In the genomic region with DNA sequence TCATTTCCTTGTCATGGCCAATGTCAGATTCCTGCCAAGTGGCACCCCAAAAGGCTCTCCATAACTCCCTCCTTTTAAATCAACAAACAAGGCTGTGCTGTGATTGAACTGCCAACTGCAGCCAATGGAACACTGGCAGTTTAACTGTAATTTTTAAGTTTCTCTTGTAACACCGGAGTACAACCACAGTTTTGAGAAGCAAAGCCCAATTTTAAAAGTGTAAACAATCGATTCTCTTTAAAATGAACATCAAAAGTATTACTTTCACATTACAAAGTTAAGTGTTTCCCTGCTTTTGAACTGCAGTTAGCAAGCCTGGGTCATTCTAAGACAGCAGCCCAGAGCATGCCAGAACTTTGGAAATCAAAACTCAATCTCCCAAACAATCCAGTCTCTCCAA, we compare ENCODE assay signal across 38 mouse cellular contexts. TPM values are rescaled to one million over a fixed set of nuclear protein-coding genes. Genes with fewer than 3 reads are reported as not detected.
"Had no signal": no experiment of that assay in that cellular context is flagged by ENCODE, and none has a peak within 500 bp of the region (broad histone marks: within the 10 kb centered on the region; RNA-seq: fewer than 3 reads in every experiment).

Gene 1700029F12Rik (minus strand): TSS at position 101 of the 400 bp plus-strand sequence.

- H3K4me3 ChIP-seq: embryonic facial prominence, embryonic 12.5 days; embryonic facial prominence, embryonic 13.5 days; embryonic facial prominence, embryonic 15.5 days; erythroblast, embryonic 14.5 days; forebrain, embryonic 10.5 days; forebrain, embryonic 12.5 days; forebrain, embryonic 13.5 days; forebrain, embryonic 15.5 days; gastrocnemius, adult 2 months; heart, adult 2 months had no signal

- ATAC-seq: forebrain, embryonic 13.5 days; forebrain, embryonic 14.5 days; forebrain, embryonic 15.5 days; forebrain, embryonic 16.5 days; forebrain, postnatal 0 days had no signal

- H3K4me2 ChIP-seq: embryonic facial prominence, embryonic 12.5 days; embryonic facial prominence, embryonic 13.5 days; embryonic facial prominence, embryonic 15.5 days; forebrain, embryonic 12.5 days; forebrain, embryonic 13.5 days; forebrain, embryonic 15.5 days had no signal

- H3K36me3 ChIP-seq: embryonic facial prominence, embryonic 12.5 days; embryonic facial prominence, embryonic 13.5 days; embryonic facial prominence, embryonic 15.5 days; forebrain, embryonic 10.5 days; forebrain, embryonic 12.5 days; forebrain, embryonic 15.5 days had no signal

- DNase-seq: cerebellum, adult 18-20 months; cerebellum, adult 2 months; cerebellum, adult 8-10 months; cerebellum, adult 9-10 months; cerebellum, adult 9-11 months; cerebellum, postnatal 10 days; cerebellum, postnatal 14 days; cerebellum, postnatal 25 days; cerebellum, postnatal 36 days; embryo, embryonic 11 days; forebrain, postnatal 0 days; gastrocnemius, adult 2 months; gastrocnemius, postnatal 10 days; gastrocnemius, postnatal 14 days; gastrocnemius, postnatal 25 days; gastrocnemius, postnatal 36 days; heart, adult 18-20 months; heart, adult 2 months had no signal

- H3K27me3 ChIP-seq: embryonic facial prominence, embryonic 12.5 days; embryonic facial prominence, embryonic 13.5 days; embryonic facial prominence, embryonic 15.5 days; forebrain, embryonic 12.5 days; forebrain, embryonic 13.5 days; forebrain, embryonic 15.5 days had no signal

- H3K9me3 ChIP-seq: embryonic facial prominence, embryonic 12.5 days; embryonic facial prominence, embryonic 13.5 days; embryonic facial prominence, embryonic 15.5 days; forebrain, embryonic 10.5 days; forebrain, embryonic 12.5 days; forebrain, embryonic 13.5 days; forebrain, embryonic 15.5 days had no signal

- H3K27ac ChIP-seq: embryonic facial prominence, embryonic 12.5 days; embryonic facial prominence, embryonic 13.5 days; embryonic facial prominence, embryonic 15.5 days; forebrain, embryonic 10.5 days; forebrain, embryonic 12.5 days; forebrain, embryonic 13.5 days; forebrain, embryonic 15.5 days; gastrocnemius, adult 2 months; heart, adult 2 months had no signal

- H3K4me1 ChIP-seq: embryonic facial prominence, embryonic 12.5 days; embryonic facial prominence, embryonic 13.5 days; embryonic facial prominence, embryonic 15.5 days; forebrain, embryonic 10.5 days; forebrain, embryonic 12.5 days; forebrain, embryonic 13.5 days; forebrain, embryonic 15.5 days had no signal

- H3K9ac ChIP-seq: embryonic facial prominence, embryonic 12.5 days; embryonic facial prominence, embryonic 13.5 days; embryonic facial prominence, embryonic 15.5 days; forebrain, embryonic 12.5 days; forebrain, embryonic 13.5 days; forebrain, embryonic 15.5 days; forebrain, postnatal 0 days had no signal

RNA-seq across cellular contexts. Expression of gene 1700029F12Rik, which starts in this region (rescaled TPM):
- total RNA-seq: common myeloid progenitor, adult 5-6 weeks; forebrain, postnatal 0 days; gastrocnemius, adult 18-20 months; gastrocnemius, adult 2 months; gastrocnemius, adult 8-10 months; gastrocnemius, postnatal 10 days; gastrocnemius, postnatal 14 days; gastrocnemius, postnatal 25 days; gastrocnemius, postnatal 36 days; gastrocnemius, postnatal 4 days; granulocyte monocyte progenitor cell, adult 5-6 weeks; heart, adult 18-20 months; heart, adult 2 months; heart, adult 8-10 months had no signal
- polyA plus RNA-seq: cerebellum, adult 2 months; cortical plate, adult 2 months; embryonic facial prominence, embryonic 11.5 days; embryonic facial prominence, embryonic 12.5 days; embryonic facial prominence, embryonic 13.5 days; embryonic facial prominence, embryonic 15.5 days; erythroblast, embryonic 14.5 days; forebrain, embryonic 10.5 days; forebrain, embryonic 11.5 days; forebrain, embryonic 12.5 days; forebrain, embryonic 13.5 days; forebrain, embryonic 14.5 days; forebrain, embryonic 15.5 days; forebrain, embryonic 16.5 days; forebrain, postnatal 0 days; frontal cortex, adult 2 months had no signal
